Mouse (Mus musculus) adrenal gland, postnatal 25 days (tissue): ENCODE data around the gene Ccn2. TPM values are rescaled to one million over a fixed set of nuclear protein-coding genes. Genes with fewer than 3 reads are reported as not detected.

Source experiments
- DNase-seq: peaks from one replicate; pipeline ENCODE4 v3.0.0; 2021; ENCODE audit warnings: mixed read lengths
- long read RNA-seq: library from polyadenylated mRNA; stranded (forward); transcript quantifications from one replicate; pipeline ENCODE4 v2.0.0, GENCODE M21; 2021
- total RNA-seq: library from RNA; stranded (reverse); gene quantifications from 2 replicates; pipeline ENCODE4 v1.2.3, GENCODE M21; 2021

Gene Ccn2
- total RNA-seq = 44.4 and 55.1 TPM in 2 replicates
- long read RNA-seq, transcript Ccn2-201 (5 exons, 2,398 nt) = major isoform, 32 of 47 reads
- long read RNA-seq, partial matches to known transcripts = 12 of 47 reads
- long read RNA-seq, other reads (novel, unspliced or antisense) = 3 of 47 reads

- peak; percentile 64 for DNase-seq
Measured at GRCm38 (mm10) chr10:24595250-24596002, at the start of gene Ccn2. Gene Ccn2, plus strand, starts transcription at chr10:24595442.

GRCm38 (mm10) chr10:24552870-24553269 is 42.4 kb upstream of the Ccn2 start:
- DNase-seq = no peak

GRCm38 (mm10) chr10:24554091-24554490 is 41.2 kb upstream of the Ccn2 start:
- no peak for DNase-seq

- no peak for DNase-seq
Measured at GRCm38 (mm10) chr10:24558366-24558765, 36.9 kb upstream of the Ccn2 start.

GRCm38 (mm10) chr10:24569691-24570420 is 25.4 kb upstream of the Ccn2 start:
- DNase-seq = no peak

- DNase-seq = no peak
Measured at GRCm38 (mm10) chr10:24572044-24572960, 22.9 kb upstream of the Ccn2 start.

GRCm38 (mm10) chr10:24573484-24573883 is 21.8 kb upstream of the Ccn2 start:
- no peak for DNase-seq

- no peak for DNase-seq
Measured at GRCm38 (mm10) chr10:24581076-24581475, 14.2 kb upstream of the Ccn2 start.

GRCm38 (mm10) chr10:24588824-24589223 is 6.4 kb upstream of the Ccn2 start:
- DNase-seq = no peak

- DNase-seq = no peak
Measured at GRCm38 (mm10) chr10:24589238-24589637, 6.0 kb upstream of the Ccn2 start.

GRCm38 (mm10) chr10:24590546-24590945 is 4.7 kb upstream of the Ccn2 start:
- DNase-seq = no peak

- DNase-seq = peak; percentile 83
Measured at GRCm38 (mm10) chr10:24591136-24591535, 4.1 kb upstream of the Ccn2 start.

GRCm38 (mm10) chr10:24591741-24592140 is 3.5 kb upstream of the Ccn2 start:
- no peak for DNase-seq

GRCm38 (mm10) chr10:24592318-24592717 is 2.9 kb upstream of the Ccn2 start:
- DNase-seq = no peak

GRCm38 (mm10) chr10:24592969-24593368 is 2.3 kb upstream of the Ccn2 start:
- DNase-seq = no peak

GRCm38 (mm10) chr10:24593556-24593955 is 1.7 kb upstream of the Ccn2 start:
- DNase-seq = no peak

GRCm38 (mm10) chr10:24596003-24596868 is 994 bp downstream of the Ccn2 start:
- DNase-seq = peak; percentile 26

- no peak for DNase-seq
Measured at GRCm38 (mm10) chr10:24596869-24597339, 1.7 kb downstream of the Ccn2 start.

- DNase-seq = no peak
Measured at GRCm38 (mm10) chr10:24597789-24598188, 2.5 kb downstream of the Ccn2 start.

GRCm38 (mm10) chr10:24598693-24599092 is 3.5 kb downstream of the Ccn2 start:
- no peak for DNase-seq

- DNase-seq = no peak
Measured at GRCm38 (mm10) chr10:24599802-24600201, 4.6 kb downstream of the Ccn2 start.
